Mouse (Mus musculus) spleen, adult 18-20 months (tissue): ENCODE results near the gene Hdac11.

Experiments
- DNase-seq, 2 experiments: peaks; one replicate each; pipeline ENCODE4 v3.0.0; 2022; ENCODE audit warnings: mixed read lengths in 2 of 2

Hdac11 gene

DNA sequence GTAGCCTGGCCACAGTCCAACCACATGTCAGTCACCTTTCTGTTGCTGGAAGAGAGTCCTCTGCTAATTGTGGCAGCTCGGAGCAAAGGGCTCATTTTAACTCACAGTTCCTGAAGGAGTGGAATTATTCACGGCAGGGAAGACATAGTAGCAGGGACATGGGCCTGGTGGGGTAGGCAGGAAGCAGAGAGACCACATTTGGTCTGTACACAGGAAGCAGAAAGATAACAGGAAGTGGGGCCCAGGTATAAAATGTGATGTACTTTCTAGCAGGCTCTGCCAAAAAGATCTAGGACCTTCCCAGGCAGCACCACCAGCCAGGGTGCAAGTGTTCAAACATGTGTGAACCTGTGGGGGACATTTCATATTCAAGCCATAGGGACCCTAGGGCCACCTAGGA is 15.9 kb downstream of the Hdac11 start:
- no peak for DNase-seq

DNA sequence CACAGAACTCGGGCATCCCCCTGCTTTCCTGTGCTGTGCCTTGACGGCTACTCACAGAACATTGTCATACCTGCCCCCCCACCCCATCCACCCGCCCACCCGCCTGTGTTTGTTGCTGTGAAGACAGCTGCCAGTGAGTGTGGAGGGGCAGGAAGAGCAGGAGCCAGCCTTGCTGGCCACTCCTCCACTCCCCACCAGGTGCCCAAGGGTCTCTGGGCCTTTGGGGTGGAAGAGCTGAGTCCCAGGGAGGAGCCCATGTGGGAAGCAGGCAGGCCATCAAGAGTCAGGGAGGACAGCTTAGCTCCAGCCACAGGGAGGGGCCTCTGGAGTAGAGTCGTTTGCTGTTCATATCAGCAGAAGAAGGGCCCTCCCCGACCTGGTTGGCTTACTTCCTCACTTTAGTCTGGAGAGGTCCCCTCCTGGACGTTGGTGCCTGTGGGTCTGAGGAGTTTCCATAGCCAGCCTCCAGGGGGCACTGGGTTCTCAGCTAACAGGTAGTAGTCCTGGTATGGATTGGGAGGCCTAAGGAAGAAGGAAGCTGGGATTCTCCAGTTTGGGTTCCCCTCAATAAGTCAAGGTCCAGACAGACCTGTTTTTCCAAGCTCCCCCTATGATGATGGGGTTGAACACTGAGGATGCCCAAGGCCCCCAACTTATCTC is 16.9 kb downstream of the Hdac11 start:
- peak in 1 of 2 experiments; percentile 12 for DNase-seq

DNA sequence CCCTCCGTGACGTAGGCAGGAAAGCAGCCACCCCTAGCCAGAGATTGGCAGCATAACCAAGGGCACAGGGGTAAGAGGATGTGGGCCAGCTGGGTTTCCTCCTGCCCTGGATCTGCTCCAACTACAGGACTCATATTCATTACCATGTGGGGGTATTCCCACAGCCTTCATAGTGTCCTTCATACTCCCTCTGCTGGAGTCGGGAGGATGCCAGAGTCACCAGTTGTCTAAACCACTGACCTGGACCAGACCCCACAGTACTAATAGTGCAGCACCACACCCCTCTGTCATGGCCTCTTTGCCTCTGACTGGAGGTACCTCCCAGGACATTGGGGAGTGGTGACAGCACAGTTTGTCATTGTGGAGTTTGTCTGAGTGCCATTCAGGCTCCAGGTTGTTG is 17.7 kb downstream of the Hdac11 start:
- no peak for DNase-seq

DNA sequence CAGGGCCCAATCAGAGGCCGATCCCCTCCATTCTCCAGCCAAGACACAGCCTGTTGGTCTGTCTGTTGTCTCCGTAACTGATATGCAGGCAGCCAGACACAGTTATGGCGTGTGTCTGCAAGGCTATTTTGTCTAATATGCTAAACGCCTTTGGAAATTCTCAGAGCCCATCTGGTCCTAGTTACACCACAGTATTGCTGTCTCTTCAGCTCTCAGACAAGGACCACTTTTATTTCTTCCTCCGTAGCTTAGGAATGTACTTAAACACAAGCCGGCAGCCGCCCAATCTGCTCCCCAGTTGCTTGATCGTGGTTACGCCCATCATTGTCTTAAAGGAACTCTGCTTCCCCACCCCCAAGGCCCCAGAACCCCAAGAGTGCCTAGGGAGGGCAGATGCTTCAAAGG is 24.3 kb downstream of the Hdac11 start:
- DNase-seq: no peak

DNA sequence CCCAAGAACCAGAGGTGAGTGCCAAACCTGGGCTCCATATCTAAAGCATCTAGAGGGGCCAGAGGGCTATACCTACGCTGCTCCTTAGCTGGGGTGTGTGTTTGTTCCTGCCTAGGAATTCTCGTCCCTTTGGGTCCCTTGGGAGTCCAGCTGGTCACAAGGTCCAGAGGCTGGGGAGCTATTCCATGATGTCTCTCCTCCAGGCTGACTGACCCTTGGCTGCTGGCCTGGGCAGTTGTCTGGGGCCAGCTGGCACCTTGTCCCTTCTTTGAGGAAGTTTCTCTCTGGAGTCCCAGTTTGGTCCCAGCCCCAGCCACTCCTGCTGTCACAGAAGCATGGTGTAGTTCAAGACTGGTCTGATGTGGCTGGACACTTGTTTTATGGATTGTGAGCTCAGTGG is 24.9 kb downstream of the Hdac11 start:
- no peak for DNase-seq

DNA sequence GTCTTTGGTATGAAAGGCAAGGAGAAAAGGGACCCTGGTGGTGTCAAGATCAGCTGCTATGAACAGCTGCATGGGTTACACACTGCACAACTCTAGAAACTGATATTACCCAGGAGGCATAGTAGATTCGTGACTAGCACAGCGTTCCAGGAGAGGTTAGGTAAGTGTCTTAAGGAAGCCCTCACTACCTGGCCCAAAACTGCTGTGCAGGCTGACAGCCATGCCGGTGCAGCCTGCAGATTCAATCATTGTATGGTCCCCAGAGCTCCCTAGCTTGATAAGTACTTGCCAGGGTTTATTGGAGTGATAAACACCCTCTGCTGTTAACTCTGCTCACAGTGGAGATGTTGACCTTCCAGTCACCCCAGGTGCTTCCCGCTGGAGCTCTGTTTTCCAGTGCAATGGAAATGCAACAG is 25.6 kb downstream of the Hdac11 start:
- no peak for DNase-seq

DNA sequence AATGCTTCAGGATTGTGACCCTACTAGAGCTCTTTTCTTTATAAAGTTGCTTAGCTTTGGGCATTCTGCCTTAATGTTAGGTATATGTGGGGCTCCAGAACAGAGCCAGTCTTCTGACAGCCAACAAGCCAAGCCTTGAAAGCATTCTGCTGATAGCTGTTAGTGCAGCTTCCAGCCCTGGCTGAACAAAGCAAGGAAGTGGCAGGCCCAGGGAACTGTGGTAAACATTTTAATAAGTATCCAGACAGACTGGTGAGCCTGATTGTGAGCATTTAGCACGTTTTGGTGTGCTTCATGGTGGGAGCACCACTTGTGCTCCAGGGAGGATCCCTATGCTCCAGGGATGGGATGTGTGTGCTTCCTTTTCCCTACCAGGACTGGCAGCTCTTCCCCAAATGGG is 26.6 kb downstream of the Hdac11 start:
- DNase-seq: no peak

DNA sequence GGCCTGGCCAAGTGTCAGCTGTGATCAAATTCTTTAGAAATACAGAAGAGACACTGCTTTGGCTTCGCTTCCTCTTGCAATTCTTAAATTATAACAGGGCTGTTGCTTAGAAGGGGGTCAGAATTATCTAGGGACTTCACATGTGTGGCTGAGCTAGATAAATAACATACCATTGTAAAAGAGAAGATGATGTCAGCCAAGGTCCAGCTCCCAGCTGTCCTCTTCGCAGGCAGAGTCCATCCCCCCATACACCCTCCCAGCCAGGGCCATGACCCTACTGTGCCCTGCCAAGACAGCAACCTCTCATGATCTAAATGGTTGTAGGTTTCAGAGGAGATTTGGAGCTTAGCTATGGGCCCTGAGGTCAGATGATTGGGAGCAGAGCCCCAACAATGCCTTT is 27.5 kb downstream of the Hdac11 start:
- DNase-seq: no peak

DNA sequence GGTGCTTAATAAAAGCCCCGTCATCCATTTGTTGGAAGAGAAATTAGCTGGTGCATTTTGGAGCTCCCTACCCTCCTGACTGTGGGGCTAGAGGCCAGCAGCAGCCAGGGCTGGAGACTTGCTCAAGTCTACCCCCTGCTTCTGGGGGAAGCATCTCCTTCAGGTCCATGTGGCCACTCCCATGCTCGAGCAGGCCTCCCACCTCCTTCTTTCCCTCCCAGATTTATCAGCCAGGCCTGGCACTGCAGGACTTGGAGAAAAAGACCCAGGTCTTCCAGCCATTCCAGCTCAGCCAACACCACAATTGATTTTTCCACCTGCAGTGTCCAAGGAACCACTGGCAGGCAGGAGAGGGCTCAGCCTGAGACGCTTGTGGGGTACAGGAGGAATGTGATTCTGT is 28.3 kb downstream of the Hdac11 start:
- no peak for DNase-seq

DNA sequence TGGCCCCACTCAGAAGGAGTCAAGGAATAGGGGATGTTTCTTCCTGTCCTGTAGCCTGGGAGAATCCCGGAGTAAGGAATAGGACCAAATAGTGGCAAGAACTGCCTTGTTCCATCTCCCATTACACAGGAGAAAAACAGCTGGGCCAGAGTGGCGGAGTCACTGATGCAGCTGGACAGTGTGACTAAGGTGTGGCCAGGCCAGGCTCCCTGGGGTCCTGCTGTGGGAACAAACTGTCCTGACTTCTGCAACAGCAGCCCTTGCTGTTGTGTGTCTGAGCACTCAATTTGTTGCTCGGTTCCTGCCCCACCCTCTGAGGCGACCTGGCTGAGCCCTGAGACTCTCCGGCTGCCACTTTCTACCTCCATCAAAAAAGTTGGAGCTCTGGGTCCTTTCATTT is 29.0 kb downstream of the Hdac11 start:
- no peak for DNase-seq

DNA sequence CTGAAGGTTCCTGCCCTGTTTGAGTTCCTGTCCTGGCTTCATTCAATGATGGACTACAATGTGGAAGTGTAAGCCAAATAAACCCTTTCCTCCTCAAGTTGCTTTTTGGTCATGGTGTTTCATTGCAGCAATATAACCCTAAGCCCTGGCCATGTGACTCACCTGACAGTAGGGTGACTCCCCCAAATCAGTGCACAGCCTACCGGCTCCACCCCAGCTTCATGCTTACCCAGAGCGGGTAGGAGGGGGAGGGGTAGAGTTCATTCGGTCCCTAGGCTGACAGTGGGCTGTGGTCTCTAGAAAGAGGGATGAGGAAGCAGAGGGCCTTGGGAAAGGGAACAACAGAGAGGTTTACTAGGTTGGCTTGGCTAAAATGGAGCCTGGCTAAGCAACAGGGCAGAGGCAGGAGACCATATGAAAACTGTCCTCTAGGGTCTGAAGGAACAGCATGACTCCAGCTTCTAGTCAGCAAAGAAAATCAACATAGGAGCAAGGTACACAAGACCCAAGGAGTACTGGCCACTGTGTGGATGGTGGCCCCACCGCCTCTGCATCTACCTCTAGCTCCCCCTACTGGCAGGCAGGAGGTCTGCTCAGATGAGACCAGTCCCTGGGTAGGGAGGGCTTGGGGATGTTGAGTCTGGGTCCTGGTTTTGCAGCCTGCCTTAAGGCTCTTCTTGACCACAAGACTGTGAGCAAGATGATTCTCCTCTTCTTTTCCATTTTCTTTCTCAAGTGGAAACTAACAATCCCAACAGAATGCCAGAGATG is 29.9 kb downstream of the Hdac11 start:
- peak in 1 of 2 experiments; percentile 14 for DNase-seq

DNA sequence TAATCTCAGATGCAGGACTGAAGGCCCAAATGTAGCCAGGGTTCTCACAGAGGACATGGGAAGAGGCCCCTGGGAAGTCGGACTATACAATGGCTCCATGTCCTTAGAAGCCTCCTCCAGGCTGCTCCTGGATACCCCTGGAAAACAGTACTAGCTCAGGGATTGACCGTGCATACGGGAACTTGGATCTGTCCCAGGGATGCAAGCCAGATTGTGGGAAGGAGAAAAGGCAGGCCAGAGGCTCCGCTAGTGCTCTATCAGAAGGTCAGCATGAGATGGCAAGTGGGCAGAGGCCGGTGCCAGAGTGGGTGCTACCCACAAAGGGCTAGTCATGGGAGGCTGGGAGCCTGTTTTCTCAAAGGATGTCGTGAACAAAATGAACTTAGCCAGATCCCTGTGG is 30.5 kb downstream of the Hdac11 start:
- no peak for DNase-seq

DNA sequence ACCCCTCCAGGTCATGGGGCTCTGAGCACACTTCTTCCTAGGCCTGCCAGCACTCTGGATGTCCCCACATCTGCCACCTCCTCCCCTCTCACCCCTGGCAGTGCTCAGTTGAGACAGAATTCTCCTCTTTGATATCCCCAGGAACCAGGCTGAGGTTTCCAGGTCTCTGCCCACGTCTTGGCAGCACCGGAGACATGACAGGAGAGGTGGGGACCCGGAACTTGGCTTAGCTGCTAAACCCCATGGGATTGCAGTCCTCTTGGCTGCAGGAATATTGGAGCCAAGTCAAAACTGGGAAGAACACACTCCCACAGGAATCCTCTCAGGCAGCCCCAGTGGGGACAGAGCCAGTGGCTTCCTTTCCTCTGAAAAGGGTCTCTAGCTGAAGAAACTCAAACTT is 31.4 kb downstream of the Hdac11 start:
- no peak for DNase-seq

DNA sequence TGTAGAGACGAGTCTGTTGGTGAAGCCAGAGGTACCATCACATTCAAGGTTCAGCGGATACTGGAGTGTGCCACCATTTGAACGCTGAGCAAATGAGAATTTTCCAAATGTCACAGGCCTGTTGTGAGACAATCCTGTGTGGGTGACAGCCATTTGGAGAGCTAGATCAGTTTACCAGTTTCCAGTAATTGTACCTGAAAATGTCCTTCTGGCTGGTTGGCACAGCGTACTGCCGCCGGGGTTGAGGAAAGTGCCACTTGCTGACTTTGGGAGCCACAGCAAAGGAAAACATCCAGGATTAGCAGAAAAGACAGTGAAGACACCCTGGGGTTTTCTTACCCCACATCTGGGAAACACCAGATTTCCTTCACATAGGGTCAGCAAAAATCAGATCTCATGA is 33.5 kb downstream of the Hdac11 start:
- DNase-seq: no peak

DNA sequence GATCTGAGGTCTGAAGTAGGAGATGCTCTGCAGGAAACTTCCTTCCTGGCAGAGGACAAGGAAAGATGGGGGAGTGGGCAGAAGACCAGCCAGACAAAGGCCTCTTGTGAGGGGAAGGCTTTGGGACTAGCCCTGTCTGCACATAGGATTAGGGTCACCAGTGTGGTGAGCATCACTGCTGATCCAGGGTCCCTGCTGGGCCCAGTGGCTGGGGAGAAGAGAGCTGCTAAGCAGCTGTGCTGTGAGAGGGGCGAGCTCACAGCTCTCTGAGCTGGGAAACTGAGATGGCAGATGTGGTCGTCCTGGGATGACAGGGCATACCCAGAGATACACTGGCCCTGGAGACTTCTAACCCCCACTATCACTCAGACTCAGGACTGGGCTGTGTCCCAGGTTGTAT is 35.0 kb downstream of the Hdac11 start:
- no peak for DNase-seq

DNA sequence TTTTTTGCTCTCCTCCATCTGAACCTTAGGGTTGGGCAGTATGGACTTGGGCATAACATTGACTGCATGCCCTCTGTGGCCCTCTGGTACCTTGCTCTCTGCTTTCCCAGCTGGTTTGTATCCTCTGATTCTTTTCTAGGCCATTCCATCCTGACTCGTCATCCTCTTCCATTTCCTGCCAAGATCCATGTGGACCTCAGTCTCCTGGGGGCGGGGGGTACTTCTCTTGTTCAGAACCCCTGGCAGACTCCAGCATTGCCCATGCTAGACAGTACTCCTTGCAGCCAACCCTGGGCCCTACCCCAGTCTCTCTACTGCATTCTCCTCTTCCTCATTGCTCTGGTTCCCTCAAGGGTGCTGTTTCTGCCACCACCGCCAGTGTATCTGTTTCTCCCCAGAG is 36.0 kb downstream of the Hdac11 start:
- DNase-seq: no peak

DNA sequence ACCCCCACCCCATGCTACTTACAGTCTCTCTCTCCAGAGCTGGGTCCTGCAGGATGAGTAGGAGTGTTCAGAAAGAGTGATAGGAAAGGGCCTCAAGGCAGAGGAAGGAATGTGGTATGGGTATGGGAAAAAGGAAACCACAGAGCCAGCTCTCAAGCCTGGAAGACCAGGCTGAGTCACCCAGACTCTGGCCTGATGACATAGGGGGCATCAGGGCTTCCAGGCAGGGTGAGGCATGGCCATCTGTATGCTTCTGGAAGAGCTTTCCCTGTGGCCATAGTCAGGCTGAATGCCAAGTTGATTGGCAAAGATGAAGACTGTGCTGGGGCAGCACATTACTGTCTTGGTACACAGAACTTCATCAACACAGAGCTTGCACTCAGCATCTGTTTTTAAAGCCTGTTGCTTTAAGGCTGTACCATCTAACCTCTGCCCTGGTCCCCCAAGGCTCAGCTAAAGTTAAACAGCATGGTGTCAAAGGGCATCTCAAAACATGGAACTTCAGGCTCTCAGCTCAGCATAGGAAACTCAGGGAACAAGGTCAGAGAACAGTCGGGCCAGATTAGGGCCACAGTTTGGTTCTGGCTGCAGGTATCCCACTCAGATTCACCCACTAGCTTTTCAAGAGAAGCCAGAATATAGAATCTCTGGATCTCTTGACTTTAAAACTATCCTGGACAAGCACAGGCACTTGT is 36.5 kb downstream of the Hdac11 start:
- no peak for DNase-seq

DNA sequence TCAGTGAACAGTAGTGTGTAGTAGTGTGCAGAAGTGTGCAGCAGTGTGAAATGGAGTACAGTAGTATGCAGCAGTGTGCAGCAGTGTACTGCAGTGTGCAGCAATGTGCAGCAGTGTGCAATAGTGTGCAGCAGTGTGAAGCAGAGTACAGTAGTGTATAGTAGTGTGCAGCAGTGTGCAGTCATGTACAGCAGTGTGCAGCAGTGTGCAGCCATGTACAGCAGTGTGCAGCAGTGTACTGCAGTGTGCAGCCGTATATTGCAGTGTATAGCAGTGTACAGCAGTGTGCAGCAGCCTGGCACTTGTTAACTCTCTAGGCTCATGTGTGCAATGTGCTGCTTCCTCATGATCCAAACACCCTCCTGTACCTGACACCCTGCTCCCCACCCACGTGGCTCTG is 42.0 kb downstream of the Hdac11 start:
- DNase-seq: no peak

DNA sequence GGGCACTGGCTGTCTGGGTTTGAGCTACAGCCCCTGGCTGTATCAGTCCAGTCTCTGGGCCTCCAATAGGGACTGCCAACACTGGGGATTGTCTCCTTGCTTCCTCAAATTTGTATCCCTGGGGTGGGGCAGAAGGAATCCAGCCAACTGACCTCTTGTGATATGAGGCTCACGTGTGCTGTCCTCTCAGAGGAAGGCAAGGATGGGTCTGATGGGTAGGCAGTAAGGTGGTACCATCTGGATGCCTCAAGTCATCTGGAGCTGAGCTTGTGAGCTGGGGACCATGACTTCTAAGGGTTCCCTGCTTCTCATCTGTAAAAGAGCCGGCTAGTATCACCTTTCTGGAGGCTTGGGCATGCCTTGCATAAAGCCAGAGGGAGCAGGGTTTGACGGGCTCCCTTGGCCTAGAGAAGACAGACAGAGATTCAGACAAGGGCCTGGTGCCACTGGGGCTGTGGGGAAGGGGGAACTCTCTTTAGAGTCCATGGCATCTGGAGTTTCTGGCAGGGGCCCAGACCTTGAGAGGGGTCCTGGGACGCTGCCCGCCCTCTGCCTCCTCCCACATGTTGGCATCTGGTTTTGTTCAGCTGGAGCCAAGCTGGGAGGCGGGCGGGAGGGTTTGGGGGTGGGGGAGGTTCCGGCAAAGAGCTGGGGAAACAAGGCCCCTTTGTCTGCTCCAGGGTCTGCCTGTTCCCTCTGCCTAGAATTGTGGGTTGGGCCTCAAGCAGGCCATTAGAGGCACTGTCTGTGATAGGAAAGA is 44.1 kb downstream of the Hdac11 start:
- DNase-seq: no peak

DNA sequence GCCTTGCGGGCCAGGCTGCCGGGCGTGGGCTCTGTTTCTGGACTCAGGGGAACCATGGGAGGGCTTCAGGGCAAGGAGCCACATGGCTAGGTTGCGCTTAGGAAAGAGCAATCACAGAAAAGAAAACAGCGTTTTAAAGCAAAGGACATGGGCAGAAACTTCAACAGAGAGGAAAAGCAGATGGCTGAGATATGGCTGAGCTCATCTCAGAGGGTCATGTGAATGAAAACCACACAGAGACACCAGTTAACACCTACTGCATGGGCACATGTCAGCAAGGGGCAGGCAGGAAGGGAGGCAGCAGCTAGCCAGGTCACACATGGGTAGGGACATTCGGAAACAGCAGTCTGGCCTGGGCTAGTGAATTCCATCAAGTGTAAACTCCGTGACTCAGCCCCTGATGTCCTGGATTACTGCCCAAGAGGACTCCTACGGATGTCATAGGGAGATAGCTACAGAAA is 45.4 kb downstream of the Hdac11 start:
- DNase-seq: no peak

DNA sequence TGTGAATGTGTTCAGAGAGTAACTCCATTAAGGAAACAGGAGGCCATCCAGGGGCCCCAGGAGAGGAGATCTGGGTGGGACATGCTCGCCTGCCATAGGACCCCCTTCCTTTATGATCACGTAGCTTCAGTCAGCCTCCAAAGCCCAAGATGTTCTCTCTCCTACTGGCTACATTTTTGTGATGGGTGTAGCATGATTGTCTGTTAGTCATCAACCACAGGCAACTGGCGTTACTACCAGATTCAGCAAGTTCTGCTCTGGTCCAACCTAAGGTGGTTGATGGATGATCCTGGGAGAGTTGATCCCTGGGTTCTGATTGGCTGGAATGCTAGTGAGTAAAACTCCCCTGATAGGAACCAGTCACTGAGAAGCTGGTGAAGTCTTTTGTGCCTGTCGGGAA is 46.1 kb downstream of the Hdac11 start:
- DNase-seq: no peak

DNA sequence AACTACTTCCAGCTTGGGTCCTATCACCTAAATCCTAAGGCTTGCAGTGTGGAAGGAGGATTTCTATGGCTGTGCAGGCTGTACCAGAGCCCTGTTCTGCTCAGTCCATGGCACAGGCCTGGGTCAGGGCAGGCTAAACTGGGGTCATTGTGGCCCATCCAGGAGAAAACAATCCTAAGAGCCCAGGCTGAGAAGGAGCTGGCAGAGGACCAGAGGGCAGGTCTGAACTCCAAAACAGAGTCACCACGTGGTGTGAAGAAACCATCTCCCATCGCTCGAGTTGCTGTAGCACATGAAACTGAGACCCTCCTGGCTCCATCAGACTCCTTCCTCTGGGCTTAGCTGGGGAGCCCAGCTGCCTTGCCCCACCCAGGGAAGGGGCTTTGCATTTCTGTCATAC is 48.9 kb downstream of the Hdac11 start:
- DNase-seq: no peak

DNA sequence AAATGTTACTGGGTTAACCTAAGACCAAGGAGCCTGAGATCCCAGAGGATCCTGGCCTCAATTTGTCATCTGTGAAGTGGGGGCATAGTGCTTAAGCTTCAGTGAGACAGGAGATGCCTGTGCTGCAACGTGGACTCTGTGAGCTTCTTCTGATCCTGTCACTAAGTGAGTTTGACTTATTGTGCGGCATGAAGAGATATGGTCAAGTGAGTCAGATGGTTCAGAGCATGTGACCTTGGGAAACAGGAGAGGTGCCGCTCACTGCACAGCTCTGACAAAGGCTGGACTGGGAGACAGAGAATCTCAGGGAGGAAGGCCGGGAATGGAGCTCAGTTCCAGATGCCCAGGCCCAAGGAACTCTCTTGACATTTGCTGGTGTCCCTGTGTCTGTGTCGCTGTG is 49.3 kb downstream of the Hdac11 start:
- no peak for DNase-seq
